In genomic region chr4:152257070-152257469, GRCm38 (mm10) we compare ENCODE assay signal across 8 mouse cellular contexts. TPM values are rescaled to one million over a fixed set of nuclear protein-coding genes. Genes with fewer than 3 reads are reported as not detected.
DNase-seq lines count a peak whose midpoint lies in the region; ATAC-seq and TF ChIP-seq lines count a peak whose summit lies in the region.
"Had no signal": no experiment of that assay in that cellular context is flagged by ENCODE, and none has a peak within 500 bp of the region (broad histone marks: within the 10 kb centered on the region; RNA-seq: fewer than 3 reads in every experiment).

No protein-coding gene starts in this region.

- TF ChIP-seq POLR2A in MEL (IDR thresholded peaks at IDR 0.05; ENCODE audit: control insufficient read depth in 1 of 2, insufficient read depth in 1 of 2, low read depth in 1 of 2, low read length in 2 of 2, poor library complexity in 1 of 2), result no peak

- no peak overlapping the region for H3K4me3 ChIP-seq in MEL (ENCODE audit: control insufficient read depth in 1 of 2, insufficient read depth in 1 of 2, low read depth in 2 of 2, low read length in 2 of 2)
- no peak overlapping the region for H3K4me3 ChIP-seq in embryonic facial prominence, embryonic 15.5 days (replicated peaks)
- no peak overlapping the region for H3K4me3 ChIP-seq in heart, embryonic 15.5 days
- H3K4me3 ChIP-seq in liver, embryonic 12.5 days, result no peak overlapping the region
- H3K4me3 ChIP-seq: limb, embryonic 15.5 days had no signal

- TF ChIP-seq RAD21 in MEL (IDR thresholded peaks at IDR 0.05; ENCODE audit: low read depth, low read length), result no peak

- TF ChIP-seq EP300 in MEL (IDR thresholded peaks at IDR 0.05; ENCODE audit: low read depth in 1 of 2, low read length in 2 of 2), result peak; percentile 54 to 67

- H3K4me2 ChIP-seq in embryonic facial prominence, embryonic 15.5 days (replicated peaks), result no peak overlapping the region
- no peak overlapping the region for H3K4me2 ChIP-seq in heart, embryonic 15.5 days
- no peak overlapping the region for H3K4me2 ChIP-seq in liver, embryonic 12.5 days
- H3K4me2 ChIP-seq: limb, embryonic 15.5 days had no signal

- TF ChIP-seq CTCF in MEL (IDR thresholded peaks at IDR 0.05 in 2 of 3, conservative IDR thresholded peaks at IDR 0.05 in 1 of 3; ENCODE audit: control insufficient read depth in 1 of 3, insufficient read depth in 1 of 3, low read depth in 2 of 3, low read length in 3 of 3, poor library complexity in 1 of 3, severe bottlenecking in 1 of 3), result no peak

- H3K79me2 ChIP-seq in MEL (ENCODE audit: control insufficient read depth, insufficient read depth, low read length, poor library complexity), result no peaks in the 10 kb centered on the region

- H3K4me1 ChIP-seq in MEL (ENCODE audit: control insufficient read depth in 1 of 2, insufficient read depth in 2 of 2, low read length in 2 of 2), result peaks cover 0 to 7% of the 10 kb centered on the region in 2 experiments; a peak in 1 of 4 replicates
- H3K4me1 ChIP-seq in embryonic facial prominence, embryonic 15.5 days, result peaks cover 30% of the 10 kb centered on the region
- peaks cover 83% of the 10 kb centered on the region for H3K4me1 ChIP-seq in heart, embryonic 15.5 days (replicated peaks)
- peaks cover 37% of the 10 kb centered on the region for H3K4me1 ChIP-seq in liver, embryonic 12.5 days

- no peaks in the 10 kb centered on the region for H3K9me3 ChIP-seq in MEL (replicated peaks; ENCODE audit: insufficient read depth, low read length)
- no peaks in the 10 kb centered on the region for H3K9me3 ChIP-seq in embryonic facial prominence, embryonic 15.5 days (replicated peaks)
- no peaks in the 10 kb centered on the region for H3K9me3 ChIP-seq in heart, embryonic 15.5 days (replicated peaks)
- no peaks in the 10 kb centered on the region for H3K9me3 ChIP-seq in liver, embryonic 12.5 days (replicated peaks)
- H3K9me3 ChIP-seq: limb, embryonic 15.5 days had no signal

- DNase-seq in 3T3-L1 (ENCODE audit: low read depth, low spot score), result peak; percentile 74
- DNase-seq in MEL (ENCODE audit: low read depth, low spot score), result peak; percentile 77
- peak; percentile 80 for DNase-seq in skeletal muscle tissue, adult 2 months (ENCODE audit: low read depth, low spot score)
- DNase-seq in thymus, postnatal 0 days (ENCODE audit: low spot score), result no peak

- H3K27me3 ChIP-seq in MEL (ENCODE audit: control insufficient read depth in 1 of 2, insufficient read depth in 2 of 2, low read length in 2 of 2), result no peaks in the 10 kb centered on the region
- no peaks in the 10 kb centered on the region for H3K27me3 ChIP-seq in embryonic facial prominence, embryonic 15.5 days
- H3K27me3 ChIP-seq in heart, embryonic 15.5 days, result no peaks in the 10 kb centered on the region
- no peaks in the 10 kb centered on the region for H3K27me3 ChIP-seq in liver, embryonic 12.5 days (replicated peaks)
- H3K27me3 ChIP-seq: limb, embryonic 15.5 days had no signal

- H3K36me3 ChIP-seq in MEL (ENCODE audit: control insufficient read depth in 1 of 2, insufficient read depth in 2 of 2, low read length in 2 of 2), result peaks cover 2 to 3% of the 10 kb centered on the region in 2 experiments; a peak in 3 of 4 replicates
- 0 out of 2 replicates have a peak, but pooled peaks cover 4% of the 10 kb centered on the region for H3K36me3 ChIP-seq in embryonic facial prominence, embryonic 15.5 days
- H3K36me3 ChIP-seq in heart, embryonic 15.5 days, result no peaks in the 10 kb centered on the region
- H3K36me3 ChIP-seq in liver, embryonic 12.5 days, result peaks cover 4% of the 10 kb centered on the region; the same call in 1 of the 2 replicates

- no peak overlapping the region for H3K9ac ChIP-seq in MEL (ENCODE audit: control insufficient read depth, low read depth, low read length, poor library complexity, severe bottlenecking)
- no peak overlapping the region for H3K9ac ChIP-seq in embryonic facial prominence, embryonic 15.5 days
- peak overlapping the region; percentile 25; the same call in 1 of the 2 replicates for H3K9ac ChIP-seq in heart, embryonic 15.5 days
- H3K9ac ChIP-seq in liver, embryonic 12.5 days, result no peak overlapping the region; the same call in 1 of the 2 replicates
- H3K9ac ChIP-seq: limb, embryonic 15.5 days had no signal

- ATAC-seq in embryonic facial prominence, embryonic 15.5 days (ENCODE audit: insufficient number of reproducible peaks, low FRiP score, low TSS enrichment, low read depth), result no peak
- ATAC-seq in heart, embryonic 15.5 days (replicated peaks; ENCODE audit: insufficient number of reproducible peaks, insufficient read depth, low FRiP score, low read depth), result peak; percentile 59; the same call in 1 of the 2 replicates
- peak; percentile 84 for ATAC-seq in liver, embryonic 12.5 days

- no peak overlapping the region for H3K27ac ChIP-seq in MEL (ENCODE audit: control insufficient read depth, low read depth, low read length)
- peak overlapping the region; percentile 66; the same call in 1 of the 2 replicates for H3K27ac ChIP-seq in embryonic facial prominence, embryonic 15.5 days (replicated peaks)
- H3K27ac ChIP-seq in heart, embryonic 15.5 days, result peak overlapping the region; percentile 86
- peak overlapping the region; percentile 64 for H3K27ac ChIP-seq in liver, embryonic 12.5 days
- H3K27ac ChIP-seq: limb, embryonic 15.5 days had no signal

- WGBS in embryonic facial prominence, embryonic 15.5 days, result 39% methylated on average over 6 of the region's 6 CpGs
- WGBS in heart, embryonic 15.5 days, result 18% methylated on average over 6 of the region's 6 CpGs
- 42% methylated on average over 6 of the region's 6 CpGs for WGBS in liver, embryonic 12.5 days (ENCODE audit: insufficient replicate concordance)

TF ChIP-seq in MEL, 35 proteins besides CTCF, POLR2A, EP300 and RAD21:
- TF ChIP-seq ETS1 (IDR thresholded peaks at IDR 0.05; ENCODE audit: low read depth, low read length) (peak; percentile 85), CHD2 (IDR thresholded peaks at IDR 0.05; ENCODE audit: low read length) (no peak), ZNF384 (IDR thresholded peaks at IDR 0.05; ENCODE audit: low read depth, low read length) (peak; percentile 46; the same call in 1 of the 2 replicates), SIN3A (IDR thresholded peaks at IDR 0.05; ENCODE audit: low read length) (peak; percentile 67; the same call in 1 of the 2 replicates), GATA1 (IDR thresholded peaks at IDR 0.05; ENCODE audit: low read depth, low read length) (peak; percentile 49), TAL1 (IDR thresholded peaks at IDR 0.05; ENCODE audit: low read length) (peak; percentile 43; the same call in 1 of the 2 replicates), TCF12 (IDR thresholded peaks at IDR 0.05; ENCODE audit: low read depth, low read length) (peak; percentile 69), MXI1 (IDR thresholded peaks at IDR 0.05; ENCODE audit: low read depth, low read length) (peak; percentile 70; the same call in 1 of the 2 replicates), MAX (IDR thresholded peaks at IDR 0.05; ENCODE audit: low read length) (peak; percentile 21; the same call in 1 of the 2 replicates), RCOR1 (IDR thresholded peaks at IDR 0.05; ENCODE audit: low read depth, low read length) (peak; percentile 39; the same call in 1 of the 2 replicates), UBTF (IDR thresholded peaks at IDR 0.05; ENCODE audit: borderline replicate concordance, insufficient read depth, low read depth, low read length) (no peak), TBP (IDR thresholded peaks at IDR 0.05; ENCODE audit: low read depth, low read length) (0 out of 2 replicates have a peak, but pooled peaks have one; percentile 25), ZMIZ1 (IDR thresholded peaks at IDR 0.05; ENCODE audit: low read depth, low read length) (no peak), JUND (IDR thresholded peaks at IDR 0.05; ENCODE audit: low read depth, low read length) (no peak)

RNA-seq across cellular contexts. Expression of gene Gpr153, which starts 17.0 kb away (rescaled TPM):
- not detected in 2 replicates for total RNA-seq in MEL (2012; rRNA removed)
- polyA plus RNA-seq in MEL (2012; ENCODE audit: insufficient read depth in 1 of 2, insufficient read length in 2 of 2, low read depth in 1 of 2, low replicate concordance in 2 of 2, missing spikeins in 1 of 2), result under 1 TPM in 1 of 2 experiments, not detected in 1; 0.08 TPM
- 29.0 and 35.7 TPM in 2 replicates for polyA plus RNA-seq in embryonic facial prominence, embryonic 15.5 days (2015; fragmentation: Nextera tagmentation; extraction: Ambion mirVana)
- 11.2 and 13.2 TPM in 2 replicates for polyA plus RNA-seq in heart, embryonic 15.5 days (2015; fragmentation: Nextera tagmentation; extraction: Ambion mirVana)
- 2.1 and 2.4 TPM in 2 replicates for polyA plus RNA-seq in liver, embryonic 12.5 days (2016; fragmentation: Nextera tagmentation; extraction: Ambion mirVana)
- 1.2 and 1.4 TPM in 2 replicates for polyA plus RNA-seq in thymus, postnatal 0 days (2015; fragmentation: Nextera tagmentation; extraction: Ambion mirVana)

RNA-seq across cellular contexts. Expression of gene Hes3, which starts 34.4 kb away (rescaled TPM):
- not detected in 2 replicates for total RNA-seq in MEL (2012; rRNA removed)
- under 1 TPM in 1 of 2 experiments, not detected in 1; 0.04 TPM for polyA plus RNA-seq in MEL (2012; ENCODE audit: insufficient read depth in 1 of 2, insufficient read length in 2 of 2, low read depth in 1 of 2, low replicate concordance in 2 of 2, missing spikeins in 1 of 2)
- not detected in 2 replicates for polyA plus RNA-seq in embryonic facial prominence, embryonic 15.5 days (2015; fragmentation: Nextera tagmentation; extraction: Ambion mirVana)
- polyA plus RNA-seq in heart, embryonic 15.5 days (2015; fragmentation: Nextera tagmentation; extraction: Ambion mirVana), result not detected in 2 replicates
- polyA plus RNA-seq in liver, embryonic 12.5 days (2016; fragmentation: Nextera tagmentation; extraction: Ambion mirVana), result not detected in 2 replicates
- 0.07 TPM in 1 of 2 replicates, not detected in the other for polyA plus RNA-seq in thymus, postnatal 0 days (2015; fragmentation: Nextera tagmentation; extraction: Ambion mirVana)
- polyA plus RNA-seq: limb, embryonic 15.5 days had no signal

RNA-seq across cellular contexts. Expression of gene Icmt, which starts 40.0 kb away (rescaled TPM):
- total RNA-seq in MEL (2012; rRNA removed), result 30.3 and 30.4 TPM in 2 replicates
- 10 to 100 TPM in 1 of 2 experiments, not detected in 1; 50.8 TPM for polyA plus RNA-seq in MEL (2012; ENCODE audit: insufficient read depth in 1 of 2, insufficient read length in 2 of 2, low read depth in 1 of 2, low replicate concordance in 2 of 2, missing spikeins in 1 of 2)
- polyA plus RNA-seq in embryonic facial prominence, embryonic 15.5 days (2015; fragmentation: Nextera tagmentation; extraction: Ambion mirVana), result 23.5 and 26.7 TPM in 2 replicates
- polyA plus RNA-seq in heart, embryonic 15.5 days (2015; fragmentation: Nextera tagmentation; extraction: Ambion mirVana), result 15.3 and 20.3 TPM in 2 replicates
- polyA plus RNA-seq in liver, embryonic 12.5 days (2016; fragmentation: Nextera tagmentation; extraction: Ambion mirVana), result 11.8 and 14.4 TPM in 2 replicates
- 19.2 and 19.7 TPM in 2 replicates for polyA plus RNA-seq in thymus, postnatal 0 days (2015; fragmentation: Nextera tagmentation; extraction: Ambion mirVana)
